Mouse (Mus musculus): ENCODE measurements around the gene Faf1.
"Not testable (repeated sequence)": the region's sequence is repeated elsewhere in the genome, so short reads cannot be mapped to it uniquely, and the experiment has no call there.

The Faf1 gene

GRCm38 (mm10) chr4:109665101-109665981, 11.0 kb upstream of the Faf1 start:
- peak; percentile 67 for DNase-seq (ENCODE audit: low spot score)

- DNase-seq (ENCODE audit: low spot score): peak; percentile 79
These were observed 10.4 kb upstream of the Faf1 start for GRCm38 (mm10) chr4:109665982-109666460.

GRCm38 (mm10) chr4:109666461-109667269, 9.7 kb upstream of the Faf1 start, which contains the start of gene Cdkn2c:
Cdkn2c (minus strand) TSS chr4:109667189.
- peak; percentile 89 for DNase-seq (ENCODE audit: low spot score)

- DNase-seq (ENCODE audit: low spot score): no peak
These were observed 8.9 kb upstream of the Faf1 start for GRCm38 (mm10) chr4:109667518-109667917.

GRCm38 (mm10) chr4:109670213-109670612, 6.2 kb upstream of the Faf1 start:
- DNase-seq (ENCODE audit: low spot score): no peak

- DNase-seq (ENCODE audit: low spot score): no peak
These were observed 4.4 kb upstream of the Faf1 start for GRCm38 (mm10) chr4:109671941-109672340.

- no peak for DNase-seq (ENCODE audit: low spot score)
These were observed 2.3 kb upstream of the Faf1 start for GRCm38 (mm10) chr4:109674097-109674496.

- DNase-seq (ENCODE audit: low spot score): no peak
These were observed 833 bp downstream of the Faf1 start for GRCm38 (mm10) chr4:109677221-109677620.

- DNase-seq (ENCODE audit: low spot score): no peak
These were observed 7.2 kb downstream of the Faf1 start for GRCm38 (mm10) chr4:109683561-109683960.

- no peak for DNase-seq (ENCODE audit: low spot score)
These were observed 16.3 kb downstream of the Faf1 start for GRCm38 (mm10) chr4:109692674-109693073.

GRCm38 (mm10) chr4:109700727-109701126, 24.3 kb downstream of the Faf1 start:
- not testable (repeated sequence) for DNase-seq (ENCODE audit: low spot score)

GRCm38 (mm10) chr4:109703568-109703967, 27.2 kb downstream of the Faf1 start:
- DNase-seq (ENCODE audit: low spot score): no peak

GRCm38 (mm10) chr4:109705349-109705748, 29.0 kb downstream of the Faf1 start:
- DNase-seq (ENCODE audit: low spot score): no peak

- DNase-seq (ENCODE audit: low spot score): no peak
These were observed 42.9 kb downstream of the Faf1 start for GRCm38 (mm10) chr4:109719281-109719680.

- no peak for DNase-seq (ENCODE audit: low spot score)
These were observed 52.9 kb downstream of the Faf1 start for GRCm38 (mm10) chr4:109729281-109729680.

- no peak for DNase-seq (ENCODE audit: low spot score)
These were observed 59.4 kb downstream of the Faf1 start for GRCm38 (mm10) chr4:109735754-109736153.

- DNase-seq (ENCODE audit: low spot score): no peak
These were observed 67.6 kb downstream of the Faf1 start for GRCm38 (mm10) chr4:109743984-109744383.

- DNase-seq (ENCODE audit: low spot score): no peak
These were observed 82.6 kb downstream of the Faf1 start for GRCm38 (mm10) chr4:109759031-109759430.

- no peak for DNase-seq (ENCODE audit: low spot score)
These were observed 83.5 kb downstream of the Faf1 start for GRCm38 (mm10) chr4:109759901-109760300.

GRCm38 (mm10) chr4:109760501-109760900, 84.1 kb downstream of the Faf1 start:
- no peak for DNase-seq (ENCODE audit: low spot score)

GRCm38 (mm10) chr4:109762768-109763501, 86.5 kb downstream of the Faf1 start:
- DNase-seq (ENCODE audit: low spot score): no peak

GRCm38 (mm10) chr4:109769071-109769470, 92.7 kb downstream of the Faf1 start:
- DNase-seq (ENCODE audit: low spot score): no peak

Data from testis, postnatal 14 days (tissue).